Mouse (Mus musculus) stomach, embryonic 15.5 days (tissue): ENCODE measurements around the gene Il22ra1. TPM values are rescaled to one million over a fixed set of nuclear protein-coding genes. Genes with fewer than 3 reads are reported as not detected.
A peak's percentile ranks its signal among the peaks of the same experiment; 100 is the strongest.

Experiments used
- ATAC-seq: fragments of 200-750 bp; cut with Nextera tagmentation; 2 replicates; pipeline ENCODE4 v1.8.0; 2017; ENCODE audit warnings: low read depth, moderate number of reproducible peaks, moderate TSS enrichment; ENCODE audit not compliant: insufficient read depth, low FRiP score
- H3K27ac ChIP-seq: fragments of 300-500 bp; sonication (generic); 2 replicates; pipeline ENCODE4 v1.5.1; 2015; ENCODE audit warnings: mild to moderate bottlenecking, inconsistent platforms
- H3K27me3 ChIP-seq: fragments of 300-500 bp; sonication (generic); replicated peaks from 2 replicates; pipeline ENCODE4 v1.6.1; 2015; ENCODE audit warnings: inconsistent platforms
- H3K36me3 ChIP-seq: fragments of 300-500 bp; sonication (generic); 2 replicates; pipeline ENCODE4 v1.6.1; 2015; ENCODE audit warnings: inconsistent platforms
- H3K4me1 ChIP-seq: fragments of 300-500 bp; sonication (generic); 2 replicates; pipeline ENCODE4 v1.6.1; 2015; ENCODE audit warnings: inconsistent platforms
- H3K4me2 ChIP-seq: fragments of 300-500 bp; sonication (generic); 2 replicates; pipeline ENCODE4 v1.6.1; 2015; ENCODE audit warnings: mild to moderate bottlenecking, inconsistent platforms
- H3K4me3 ChIP-seq: fragments of 300-500 bp; sonication (generic); replicated peaks from 2 replicates; pipeline ENCODE4 v1.5.1; 2015; ENCODE audit warnings: inconsistent platforms
- H3K9ac ChIP-seq: fragments of 300-500 bp; sonication (generic); 2 replicates; pipeline ENCODE4 v1.6.1; 2015; ENCODE audit warnings: inconsistent platforms
- H3K9me3 ChIP-seq: fragments of 300-500 bp; sonication (generic); 2 replicates; pipeline ENCODE4 v1.6.1; 2016; ENCODE audit warnings: inconsistent platforms
- WGBS: fragments of 180-500 bp; shearing (Covaris S2); methylation state at CpG from one replicate; pipeline ENCODE4 v1.1.7; 2015; 5-methylcytosine and 5-hydroxymethylcytosine counted together
- polyA plus RNA-seq: library from polyadenylated mRNA; unstranded; fragments of >200 nt; fragmentation: Nextera tagmentation; extraction: Ambion mirVana; gene quantifications from 2 replicates; pipeline ENCODE4 v1.2.1, GENCODE M21; 2015

Il22ra1 gene
- polyA plus RNA-seq, 1 experiment from 2014 or later = 2.0 TPM

- Histone ChIP-seq H3K9ac (no peak overlapping the region), H3K4me1 (no peaks in the 10 kb centered on the region), H3K27ac (no peak overlapping the region), H3K36me3 (0 out of 2 replicates have a peak, but pooled peaks cover 7% of the 10 kb centered on the region), H3K9me3 (peaks cover 7% of the 10 kb centered on the region; the same call in 1 of the 2 replicates), H3K27me3 (no peaks in the 10 kb centered on the region), H3K4me2 (no peak overlapping the region), H3K4me3 (no peak overlapping the region)
- WGBS = 78% methylated on average over 3 of the region's 3 CpGs
- no peak for ATAC-seq
Observed at GRCm38 (mm10) chr4:135736903-135737302, 8.9 kb downstream of the Il22ra1 start.

DNA sequence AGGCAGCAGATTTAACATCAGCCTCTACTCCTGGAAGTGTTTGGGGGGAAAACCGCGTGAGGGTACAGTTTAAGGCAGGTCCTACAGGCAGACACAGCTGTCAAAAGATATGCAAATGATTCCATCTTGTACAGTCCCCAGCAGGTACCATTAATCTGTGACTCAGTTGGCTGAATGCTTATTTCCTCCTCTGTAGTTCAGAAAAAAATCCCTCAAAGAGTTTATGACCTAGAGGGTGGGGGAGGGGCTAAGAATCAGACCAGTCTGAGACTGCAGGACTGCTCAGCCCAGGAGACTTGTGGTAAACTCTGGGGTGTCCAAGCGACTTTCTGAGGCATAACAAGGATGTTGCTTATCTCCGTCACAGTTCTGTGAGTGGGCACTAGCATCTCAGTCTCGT, 10.3 kb downstream of the Il22ra1 start:
- Histone ChIP-seq H3K4me2 (no peak overlapping the region), H3K4me3 (no peak overlapping the region), H3K9ac (no peak overlapping the region), H3K27ac (no peak overlapping the region), H3K4me1 (peaks cover under 1% of the 10 kb centered on the region; the same call in 1 of the 2 replicates), H3K27me3 (no peaks in the 10 kb centered on the region), H3K9me3 (peaks cover 7% of the 10 kb centered on the region; the same call in 1 of the 2 replicates), H3K36me3 (0 out of 2 replicates have a peak, but pooled peaks cover 7% of the 10 kb centered on the region)
- WGBS = 37% methylated on average over 5 of the region's 5 CpGs
- ATAC-seq = no peak

DNA sequence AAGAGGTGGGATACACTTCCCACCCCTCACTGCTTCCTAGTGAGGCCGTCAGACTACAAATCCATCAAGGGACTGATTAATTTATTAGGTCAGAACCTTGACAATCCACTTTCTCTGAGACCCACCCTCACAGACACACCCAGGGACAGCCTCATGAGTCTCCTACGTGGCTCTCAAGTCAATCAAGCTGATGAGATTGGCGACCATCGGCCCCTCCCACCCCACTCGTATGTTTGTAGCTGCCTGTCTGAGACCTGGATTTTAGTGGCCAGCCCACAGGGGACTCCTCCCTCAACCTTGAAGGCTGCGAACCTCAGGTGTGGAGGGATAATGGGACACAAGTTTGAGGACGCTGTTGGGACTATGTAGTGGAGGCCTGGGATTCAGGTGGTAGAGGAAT, 11.2 kb downstream of the Il22ra1 start:
- Histone ChIP-seq H3K9ac (no peak overlapping the region), H3K9me3 (peaks cover 7% of the 10 kb centered on the region; the same call in 1 of the 2 replicates), H3K4me3 (no peak overlapping the region), H3K27ac (no peak overlapping the region), H3K4me1 (peaks cover 10% of the 10 kb centered on the region; the same call in 1 of the 2 replicates), H3K27me3 (no peaks in the 10 kb centered on the region), H3K4me2 (no peak overlapping the region), H3K36me3 (0 out of 2 replicates have a peak, but pooled peaks cover 6% of the 10 kb centered on the region)
- 51% methylated on average over 7 of the region's 7 CpGs for WGBS
- ATAC-seq = no peak; the same call in 1 of the 2 replicates

DNA sequence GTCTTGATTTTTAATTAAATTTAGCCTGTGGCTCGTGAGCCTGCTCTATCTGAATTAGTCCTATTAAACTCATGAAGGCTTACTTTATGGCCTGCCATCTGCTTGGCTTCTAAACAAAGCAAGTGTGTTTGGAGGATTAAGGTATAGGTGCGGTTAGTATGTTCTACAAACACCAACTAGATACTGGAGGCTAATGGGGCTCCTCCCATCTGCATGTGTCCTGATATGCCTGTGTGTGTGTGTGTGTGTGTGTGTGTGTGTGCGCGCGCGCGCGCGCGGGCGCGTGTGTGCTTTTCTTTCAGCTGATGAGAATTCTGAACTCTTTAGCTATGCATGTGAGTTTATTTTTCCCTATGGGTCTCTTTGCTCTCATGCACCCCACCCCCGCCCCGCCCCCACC, 11.7 kb downstream of the Il22ra1 start:
- Histone ChIP-seq H3K4me2 (no peak overlapping the region), H3K27ac (no peak overlapping the region)
- peak; percentile 51; the same call in 1 of the 2 replicates for ATAC-seq

GRCm38 (mm10) chr4:135743520-135743919, 15.5 kb downstream of the Il22ra1 start:
- 22% methylated on average over 6 of the region's 6 CpGs for WGBS

More for the DNA sequence above, 11.7 kb downstream of the Il22ra1 start:
- H3K4me3 ChIP-seq = no peak overlapping the region
- WGBS = 72% methylated on average over 14 of the region's 14 CpGs
- peaks cover 15% of the 10 kb centered on the region for H3K4me1 ChIP-seq
- no peaks in the 10 kb centered on the region for H3K27me3 ChIP-seq
- H3K9ac ChIP-seq = no peak overlapping the region
- H3K36me3 ChIP-seq = 0 out of 2 replicates have a peak, but pooled peaks cover under 1% of the 10 kb centered on the region
- 0 out of 2 replicates have a peak, but pooled peaks cover 4% of the 10 kb centered on the region for H3K9me3 ChIP-seq

GRCm38 (mm10) chr4:135744726-135745448, 16.9 kb downstream of the Il22ra1 start:
- H3K4me2 ChIP-seq = peak overlapping the region; percentile 23
- H3K4me1 ChIP-seq = peaks cover 30% of the 10 kb centered on the region
- no peaks in the 10 kb centered on the region for H3K27me3 ChIP-seq
- no peak overlapping the region for H3K4me3 ChIP-seq
- H3K36me3 ChIP-seq = no peaks in the 10 kb centered on the region
- no peak overlapping the region for H3K9ac ChIP-seq
- ATAC-seq = 0 out of 2 replicates have a peak, but pooled peaks have one; percentile 47
- no peaks in the 10 kb centered on the region for H3K9me3 ChIP-seq
- 16% methylated on average over 16 of the region's 16 CpGs for WGBS
- peak overlapping the region; percentile 23; the same call in 1 of the 2 replicates for H3K27ac ChIP-seq

More at GRCm38 (mm10) chr4:135743520-135743919, 15.5 kb downstream of the Il22ra1 start:
- H3K4me1 ChIP-seq = peaks cover 30% of the 10 kb centered on the region
- no peak overlapping the region for H3K9ac ChIP-seq
- H3K36me3 ChIP-seq = no peaks in the 10 kb centered on the region
- no peaks in the 10 kb centered on the region for H3K9me3 ChIP-seq
- H3K4me3 ChIP-seq = no peak overlapping the region
- H3K27me3 ChIP-seq = no peaks in the 10 kb centered on the region
- H3K4me2 ChIP-seq = no peak overlapping the region
- no peak for ATAC-seq
- H3K27ac ChIP-seq = no peak overlapping the region

- no peak overlapping the region for H3K4me3 ChIP-seq
- H3K27ac ChIP-seq = no peak overlapping the region
- H3K27me3 ChIP-seq = no peaks in the 10 kb centered on the region
- peaks cover 30% of the 10 kb centered on the region for H3K4me1 ChIP-seq
- 62% methylated on average over 10 of the region's 10 CpGs for WGBS
- no peak overlapping the region for H3K4me2 ChIP-seq
- ATAC-seq = no peak
- no peak overlapping the region for H3K9ac ChIP-seq
- H3K9me3 ChIP-seq = no peaks in the 10 kb centered on the region
- H3K36me3 ChIP-seq = no peaks in the 10 kb centered on the region
Observed at GRCm38 (mm10) chr4:135745613-135746012, 17.6 kb downstream of the Il22ra1 start.

- H3K27me3 ChIP-seq = no peaks in the 10 kb centered on the region
- H3K4me3 ChIP-seq = no peak overlapping the region
- 0 out of 2 replicates have a peak, but pooled peaks cover 7% of the 10 kb centered on the region for H3K4me1 ChIP-seq
- no peaks in the 10 kb centered on the region for H3K9me3 ChIP-seq
- no peak for ATAC-seq
- no peak overlapping the region for H3K27ac ChIP-seq
- no peaks in the 10 kb centered on the region for H3K36me3 ChIP-seq
- H3K9ac ChIP-seq = no peak overlapping the region
- H3K4me2 ChIP-seq = no peak overlapping the region
- 81% methylated on average over 8 of the region's 8 CpGs for WGBS
Observed at GRCm38 (mm10) chr4:135750896-135751295, 22.9 kb downstream of the Il22ra1 start.

- Histone ChIP-seq H3K4me3 (no peak overlapping the region), H3K36me3 (no peaks in the 10 kb centered on the region), H3K27ac (peak overlapping the region; percentile 70), H3K9ac (no peak overlapping the region), H3K4me2 (no peak overlapping the region), H3K4me1 (0 out of 2 replicates have a peak, but pooled peaks cover 6% of the 10 kb centered on the region), H3K27me3 (no peaks in the 10 kb centered on the region), H3K9me3 (no peaks in the 10 kb centered on the region)
- no peak for ATAC-seq
- WGBS = 53% methylated on average over 7 of the region's 7 CpGs
Observed at GRCm38 (mm10) chr4:135752106-135752778, 24.3 kb downstream of the Il22ra1 start.

DNA sequence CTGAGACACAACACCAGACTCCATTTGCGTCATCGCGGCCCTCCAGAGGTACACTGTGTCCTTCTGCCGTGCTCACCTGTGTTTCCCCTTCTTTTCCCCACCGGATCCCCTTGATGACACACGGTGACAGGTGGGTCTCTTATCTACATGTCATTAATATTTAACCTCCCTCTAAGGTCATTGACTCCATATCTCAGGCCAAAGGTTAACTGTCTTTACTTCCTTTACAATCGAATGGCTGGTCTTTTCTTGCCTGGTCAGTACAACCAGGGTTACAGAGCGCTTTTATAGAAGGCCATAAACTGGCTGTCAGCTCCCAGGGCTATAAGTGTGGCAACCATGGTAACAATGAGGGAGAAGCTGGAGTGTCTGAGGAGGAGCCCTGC, 24.8 kb downstream of the Il22ra1 start:
- 55% methylated on average over 8 of the region's 8 CpGs for WGBS
- no peaks in the 10 kb centered on the region for H3K36me3 ChIP-seq
- H3K9ac ChIP-seq = no peak overlapping the region
- H3K27ac ChIP-seq = peak overlapping the region; percentile 70; the same call in 1 of the 2 replicates
- no peak overlapping the region for H3K4me2 ChIP-seq
- H3K27me3 ChIP-seq = no peaks in the 10 kb centered on the region
- no peaks in the 10 kb centered on the region for H3K9me3 ChIP-seq
- no peak overlapping the region for H3K4me3 ChIP-seq
- H3K4me1 ChIP-seq = 0 out of 2 replicates have a peak, but pooled peaks cover 6% of the 10 kb centered on the region
- peak; percentile 59; the same call in 1 of the 2 replicates for ATAC-seq

- WGBS = 29% methylated on average over 4 of the region's 4 CpGs
- no peak overlapping the region for H3K4me2 ChIP-seq
- H3K9me3 ChIP-seq = no peaks in the 10 kb centered on the region
- no peak for ATAC-seq
- no peak overlapping the region for H3K9ac ChIP-seq
- no peak overlapping the region for H3K4me3 ChIP-seq
- H3K36me3 ChIP-seq = no peaks in the 10 kb centered on the region
- H3K4me1 ChIP-seq = peaks cover 13% of the 10 kb centered on the region
- H3K27ac ChIP-seq = no peak overlapping the region
- H3K27me3 ChIP-seq = no peaks in the 10 kb centered on the region
Observed at GRCm38 (mm10) chr4:135758331-135758730, 30.4 kb downstream of the Il22ra1 start.

- Histone ChIP-seq H3K4me2 (no peak overlapping the region), H3K4me3 (no peak overlapping the region), H3K9ac (no peak overlapping the region), H3K27me3 (no peaks in the 10 kb centered on the region), H3K4me1 (peaks cover 13% of the 10 kb centered on the region), H3K9me3 (no peaks in the 10 kb centered on the region), H3K36me3 (no peaks in the 10 kb centered on the region), H3K27ac (no peak overlapping the region)
- ATAC-seq = no peak
- 42% methylated on average over 6 of the region's 6 CpGs for WGBS
Observed at GRCm38 (mm10) chr4:135758825-135759224, 30.9 kb downstream of the Il22ra1 start.
